Mouse (Mus musculus): ENCODE results near the gene Vamp3.

GRCm38 (mm10) chr4:151036521-151036920 lies 21.2 kb downstream of the Vamp3 start:
- TF ChIP-seq POLR2A (IDR thresholded peaks at IDR 0.05; ENCODE audit: low read depth, low read length) (no peak), CTCF (IDR thresholded peaks at IDR 0.05; ENCODE audit: extremely low read depth, insufficient read length, insufficient replicate concordance, low read depth, low read length) (no peak)

Data from small intestine, adult 2 months (tissue).